Mouse (Mus musculus) left cerebral cortex, adult 2 months (tissue): ENCODE data around the gene Trdmt1. TPM values are rescaled to one million over a fixed set of nuclear protein-coding genes. Genes with fewer than 3 reads are reported as not detected.

Experiments used
- DNase-seq, 2 experiments: peaks; one replicate each; pipeline ENCODE4 v3.0.0; 2021 to 2022; ENCODE audit warnings: low spot score in 2 of 2, mixed read lengths in 1 of 2; ENCODE audit errors: extremely low spot score in 1 of 2
- H3K27ac ChIP-seq: fragments of 200-600 bp; 2 replicates; pipeline ENCODE4 v1.8.1; 2022
- H3K4me3 ChIP-seq: fragments of 200-600 bp; 2 replicates; pipeline ENCODE4 v1.8.1; 2022
- CTCF ChIP-seq: fragments of 200-600 bp; IDR thresholded peaks from 2 replicates; pipeline ENCODE4 v1.8.1; 2022; ENCODE audit warnings: antibody characterized with exemption, mild to moderate bottlenecking, moderate library complexity
- intact Hi-C: fragments of 180-260 bp; cut with DNase I; formaldehyde crosslinking; loops from one replicate; pipeline ENCODE4 v1.15.1; 2025
- total RNA-seq, 2 experiments: library from RNA; stranded (reverse); gene quantifications; 2 replicates each; pipeline ENCODE4 v1.2.3; 2021

Gene Trdmt1
- total RNA-seq, 2 experiments from 2014 or later: 5.8 to 7.1 TPM

GRCm38 (mm10) chr2:13574066-13574800 lies 29.8 kb upstream of the Trdmt1 start:
- intact Hi-C loops: loop anchor here (10.0 kb wide), 1 partner anchor 279 kb away; no protein-coding TSS in a partner anchor
- peak overlapping the region; percentile 52 for H3K4me3 ChIP-seq
- TF ChIP-seq CTCF: no peak
- peak overlapping the region; percentile 45 for H3K27ac ChIP-seq
- peak in 1 of 2 experiments; percentile 34 for DNase-seq

- TF ChIP-seq CTCF: no peak
- DNase-seq: peak; percentile 37 to 54
- Histone ChIP-seq H3K4me3 (peak within 1 kb of the TSS; percentile 52), H3K27ac (peak within 1 kb of the TSS; percentile 76)
- intact Hi-C loops: loop anchor here (10.0 kb wide), 1 partner anchor 279 kb away; no protein-coding TSS in a partner anchor
Measured at GRCm38 (mm10) chr2:13573408-13574065, 29.1 kb upstream of the Trdmt1 start, which contains the start of gene Vim. Vim (plus strand) TSS chr2:13573927.

- intact Hi-C loops: loop anchor here (1.0 to 10.0 kb wide), 2 partner anchors 29 to 278 kb away; partner anchors contain the start of gene Trdmt1
- Histone ChIP-seq H3K4me3 (peak overlapping the region; percentile 52), H3K27ac (peak overlapping the region; percentile 76; the same call in 1 of the 2 replicates)
- DNase-seq: no peak
- no peak for TF ChIP-seq CTCF
Measured at GRCm38 (mm10) chr2:13572647-13573407, 28.4 kb upstream of the Trdmt1 start.

- H3K27ac ChIP-seq: no peak overlapping the region
- TF ChIP-seq CTCF: no peak
- no peak overlapping the region for H3K4me3 ChIP-seq
- no peak for DNase-seq
- intact Hi-C loops: loop anchor here (1.0 to 10.0 kb wide), 2 partner anchors 28 to 277 kb away; partner anchors contain the start of gene Trdmt1
Measured at GRCm38 (mm10) chr2:13572101-13572553, 27.7 kb upstream of the Trdmt1 start.

GRCm38 (mm10) chr2:13570122-13570521 lies 25.7 kb upstream of the Trdmt1 start:
- Histone ChIP-seq H3K27ac (no peak overlapping the region), H3K4me3 (no peak overlapping the region)
- no peak for TF ChIP-seq CTCF
- intact Hi-C loops: loop anchor here (10.0 kb wide), 1 partner anchor 275 kb away; no protein-coding TSS in a partner anchor
- no peak for DNase-seq

GRCm38 (mm10) chr2:13560396-13560795 lies 15.9 kb upstream of the Trdmt1 start:
- intact Hi-C loops: no loop called here
- no peak for TF ChIP-seq CTCF
- DNase-seq: no peak
- Histone ChIP-seq H3K4me3 (no peak overlapping the region), H3K27ac (no peak overlapping the region)

- no peak for DNase-seq
- TF ChIP-seq CTCF: no peak
- no peak overlapping the region for H3K27ac ChIP-seq
- H3K4me3 ChIP-seq: no peak overlapping the region
- intact Hi-C loops: no loop called here
Measured at GRCm38 (mm10) chr2:13559729-13560128, 15.3 kb upstream of the Trdmt1 start.

GRCm38 (mm10) chr2:13559303-13559702 lies 14.8 kb upstream of the Trdmt1 start:
- H3K27ac ChIP-seq: no peak overlapping the region
- no peak for DNase-seq
- intact Hi-C loops: no loop called here
- no peak for TF ChIP-seq CTCF
- H3K4me3 ChIP-seq: no peak overlapping the region

GRCm38 (mm10) chr2:13558607-13559262 lies 14.3 kb upstream of the Trdmt1 start:
- no peak overlapping the region for H3K27ac ChIP-seq
- H3K4me3 ChIP-seq: no peak overlapping the region
- intact Hi-C loops: no loop called here
- TF ChIP-seq CTCF: no peak
- DNase-seq: no peak

- Histone ChIP-seq H3K27ac (no peak overlapping the region), H3K4me3 (no peak overlapping the region)
- DNase-seq: no peak
- no peak for TF ChIP-seq CTCF
- intact Hi-C loops: no loop called here
Measured at GRCm38 (mm10) chr2:13557145-13558030, 12.9 kb upstream of the Trdmt1 start.
